Mouse (Mus musculus) liver, adult (tissue): ENCODE results near the gene Ap3b1.

ENCODE experiments used
- GATA4 ChIP-seq: IDR thresholded peaks from 2 replicates; pipeline ENCODE4 v1.6.1; 2014; ENCODE audit warnings: mild to moderate bottlenecking, low read length; ENCODE audit not compliant: insufficient replicate concordance

Gene Ap3b1

GRCm38 (mm10) chr13:94372066-94372465 is 13.3 kb downstream of the Ap3b1 start:
- no peak for TF ChIP-seq GATA4

- no peak for TF ChIP-seq GATA4
Measured at GRCm38 (mm10) chr13:94374131-94374530, 15.4 kb downstream of the Ap3b1 start.

- no peak for TF ChIP-seq GATA4
Measured at GRCm38 (mm10) chr13:94375526-94376390, 17.0 kb downstream of the Ap3b1 start.

- TF ChIP-seq GATA4: no peak
Measured at GRCm38 (mm10) chr13:94379006-94379405, 20.2 kb downstream of the Ap3b1 start.

- TF ChIP-seq GATA4: no peak
Measured at GRCm38 (mm10) chr13:94381427-94381826, 22.7 kb downstream of the Ap3b1 start.

- TF ChIP-seq GATA4: no peak
Measured at GRCm38 (mm10) chr13:94381829-94382675, 23.3 kb downstream of the Ap3b1 start.

GRCm38 (mm10) chr13:94384931-94385570 is 26.3 kb downstream of the Ap3b1 start:
- no peak for TF ChIP-seq GATA4

- no peak for TF ChIP-seq GATA4
Measured at GRCm38 (mm10) chr13:94388566-94388965, 29.8 kb downstream of the Ap3b1 start.

- TF ChIP-seq GATA4: no peak
Measured at GRCm38 (mm10) chr13:94389541-94389940, 30.8 kb downstream of the Ap3b1 start.

- no peak for TF ChIP-seq GATA4
Measured at GRCm38 (mm10) chr13:94392282-94392681, 33.5 kb downstream of the Ap3b1 start.

- TF ChIP-seq GATA4: no peak
Measured at GRCm38 (mm10) chr13:94394486-94394885, 35.7 kb downstream of the Ap3b1 start.

GRCm38 (mm10) chr13:94395763-94396162 is 37.0 kb downstream of the Ap3b1 start:
- TF ChIP-seq GATA4: no peak

- TF ChIP-seq GATA4: no peak
Measured at GRCm38 (mm10) chr13:94396392-94396920, 37.7 kb downstream of the Ap3b1 start.

- TF ChIP-seq GATA4: no peak
Measured at GRCm38 (mm10) chr13:94398568-94399374, 40.0 kb downstream of the Ap3b1 start.
